Mouse (Mus musculus) heart, embryonic 11.5 days (tissue): Measurements from ENCODE around the gene Egfl8. TPM values are rescaled to one million over a fixed set of nuclear protein-coding genes. Genes with fewer than 3 reads are reported as not detected.

Experiments
- polyA plus RNA-seq: library from polyadenylated mRNA; unstranded; fragments of >200 nt; fragmentation: Nextera tagmentation; extraction: Ambion mirVana; gene quantifications from 2 replicates; pipeline ENCODE4 v1.2.1, GENCODE M21; 2014

The Egfl8 gene
- polyA plus RNA-seq, 1 experiment from 2014 or later: 0.82 TPM

Other genes with a start within 250 kb of the Egfl8 start
- gene Btnl1, start 238.8 kb downstream of the Egfl8 start, polyA plus RNA-seq: not detected in 2 replicates
- gene BC051142, start 217.2 kb downstream of the Egfl8 start, polyA plus RNA-seq: not detected in 2 replicates
- gene Btnl4, start 138.7 kb downstream of the Egfl8 start, polyA plus RNA-seq: not detected in 2 replicates
- not detected in 2 replicates for gene Btnl6, start 98.6 kb downstream of the Egfl8 start, polyA plus RNA-seq
- gene Notch4, start 51.7 kb downstream of the Egfl8 start, polyA plus RNA-seq: 6.5 and 8.1 TPM in 2 replicates
- gene Gpsm3, start 26.2 kb downstream of the Egfl8 start, polyA plus RNA-seq: 5.7 and 10.3 TPM in 2 replicates
- 11.8 and 12.5 TPM in 2 replicates for gene Pbx2, start 24.7 kb downstream of the Egfl8 start, polyA plus RNA-seq
- 3.2 and 4.5 TPM in 2 replicates for gene Ager, start 18.1 kb downstream of the Egfl8 start, polyA plus RNA-seq
- 94.7 and 115 TPM in 2 replicates for gene Rnf5, start 12.3 kb downstream of the Egfl8 start, polyA plus RNA-seq
- gene Agpat1, start 11.7 kb downstream of the Egfl8 start, polyA plus RNA-seq: 51.6 and 63.1 TPM in 2 replicates
- gene Ppt2, start 12.5 kb upstream of the Egfl8 start, polyA plus RNA-seq: 31.7 and 34.3 TPM in 2 replicates
- gene Prrt1, start 13.6 kb upstream of the Egfl8 start, polyA plus RNA-seq: not detected in 2 replicates
- 10.9 and 11.4 TPM in 2 replicates for gene Fkbpl, start 28.8 kb upstream of the Egfl8 start, polyA plus RNA-seq
- 41.0 and 49.8 TPM in 2 replicates for gene Atf6b, start 31.2 kb upstream of the Egfl8 start, polyA plus RNA-seq
- gene Tnxb, start 54.6 kb upstream of the Egfl8 start, polyA plus RNA-seq: 0.24 and 0.27 TPM in 2 replicates
- gene C4b, start 127.9 kb upstream of the Egfl8 start, polyA plus RNA-seq: not detected in 2 replicates
- not detected in 2 replicates for gene Cyp21a1, start 188.6 kb upstream of the Egfl8 start, polyA plus RNA-seq
- 15.7 and 17.8 TPM in 2 replicates for gene Stk19, start 221.0 kb upstream of the Egfl8 start, polyA plus RNA-seq
- gene Dxo, start 221.0 kb upstream of the Egfl8 start, polyA plus RNA-seq: 37.3 and 38.7 TPM in 2 replicates
- 24.3 and 30.3 TPM in 2 replicates for gene Skiv2l, start 234.2 kb upstream of the Egfl8 start, polyA plus RNA-seq
- 89.9 and 96.8 TPM in 2 replicates for gene Nelfe, start 234.4 kb upstream of the Egfl8 start, polyA plus RNA-seq
- 0.65 and 2.5 TPM in 2 replicates for gene Cfb, start 246.5 kb upstream of the Egfl8 start, polyA plus RNA-seq